Mouse (Mus musculus): Measurements from ENCODE around the gene Vwa5b2. TPM values are rescaled to one million over a fixed set of nuclear protein-coding genes. Genes with fewer than 3 reads are reported as not detected.

The Vwa5b2 gene
- 0.07 and 0.08 TPM in 2 replicates for polyA plus RNA-seq (2012; rRNA removed; ENCODE audit: low replicate concordance)

DNA sequence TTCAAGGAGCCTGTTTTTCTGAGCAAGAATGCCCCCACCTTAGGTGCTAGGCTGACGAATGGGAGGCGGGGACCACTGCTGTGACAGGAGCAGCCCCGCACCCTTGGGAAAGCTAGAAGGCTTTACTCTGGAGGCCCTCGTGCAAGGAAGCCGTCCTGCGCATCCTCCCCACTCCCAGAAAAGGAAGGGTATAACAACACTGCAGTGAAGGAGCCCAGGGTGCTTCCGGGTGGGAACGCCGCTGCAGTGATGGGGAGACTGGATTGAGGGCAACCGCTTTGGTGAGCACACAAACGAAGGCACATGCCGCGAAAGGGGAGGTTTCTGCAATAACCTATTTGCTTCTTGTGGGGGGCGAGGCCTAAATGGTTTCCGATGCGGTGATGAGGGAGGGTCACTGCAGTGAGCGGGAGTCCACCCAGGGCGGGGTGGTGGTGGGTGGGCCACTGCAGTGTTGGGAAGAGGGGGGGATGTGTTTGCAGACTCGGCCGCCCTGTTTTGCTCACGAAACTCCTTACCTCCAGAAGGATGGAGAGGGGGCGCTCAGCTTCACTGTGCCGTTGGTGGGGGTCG is at the start of gene Vwa5b2:
Gene Vwa5b2 (plus strand): TSS at position 106 of the 573 bp plus-strand sequence.

DNA sequence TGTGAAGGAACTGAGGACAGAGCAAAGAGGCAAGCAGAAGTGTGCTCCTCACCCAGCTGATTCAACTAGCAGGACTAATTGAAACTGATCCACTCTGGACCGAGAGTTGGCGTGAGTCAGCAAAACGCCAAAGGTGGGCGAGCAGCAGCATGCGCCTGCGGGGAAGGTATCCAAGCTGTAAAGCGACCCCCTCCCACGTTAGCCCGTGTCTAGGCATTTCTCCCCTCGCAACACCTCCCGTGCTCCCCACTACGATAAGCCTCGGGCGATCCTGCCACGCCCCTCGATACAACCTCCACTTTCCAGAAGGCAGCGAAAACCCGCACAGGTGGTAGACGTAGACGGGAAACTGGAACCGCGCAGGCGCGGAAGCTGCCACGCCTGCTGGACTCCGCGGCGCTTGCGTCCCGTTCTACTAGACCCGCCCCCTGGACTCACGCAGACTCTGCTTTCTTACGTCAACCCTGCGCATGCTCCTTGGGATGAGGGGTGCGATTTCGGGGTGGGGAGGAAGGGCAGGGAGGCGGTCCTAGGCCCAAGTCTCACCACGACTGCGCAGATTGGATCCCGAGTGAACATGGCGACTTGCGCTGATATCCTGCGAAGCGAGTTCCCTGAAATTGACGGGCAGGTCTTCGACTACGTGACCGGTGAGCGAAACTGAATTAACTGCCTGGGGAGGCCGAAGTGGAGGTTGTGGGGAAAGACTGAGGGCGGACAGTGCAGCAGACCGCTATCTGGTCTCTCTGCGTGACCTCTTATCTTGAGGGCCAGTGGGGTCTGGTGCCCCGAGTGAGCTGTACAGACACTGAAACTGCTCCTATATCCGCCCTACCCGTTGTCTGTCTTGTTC is 40.9 kb upstream of the Vwa5b2 start, which contains the start of gene Abcf3:
Gene Abcf3 (plus strand): TSS at position 482 of the 853 bp plus-strand sequence.

DNA sequence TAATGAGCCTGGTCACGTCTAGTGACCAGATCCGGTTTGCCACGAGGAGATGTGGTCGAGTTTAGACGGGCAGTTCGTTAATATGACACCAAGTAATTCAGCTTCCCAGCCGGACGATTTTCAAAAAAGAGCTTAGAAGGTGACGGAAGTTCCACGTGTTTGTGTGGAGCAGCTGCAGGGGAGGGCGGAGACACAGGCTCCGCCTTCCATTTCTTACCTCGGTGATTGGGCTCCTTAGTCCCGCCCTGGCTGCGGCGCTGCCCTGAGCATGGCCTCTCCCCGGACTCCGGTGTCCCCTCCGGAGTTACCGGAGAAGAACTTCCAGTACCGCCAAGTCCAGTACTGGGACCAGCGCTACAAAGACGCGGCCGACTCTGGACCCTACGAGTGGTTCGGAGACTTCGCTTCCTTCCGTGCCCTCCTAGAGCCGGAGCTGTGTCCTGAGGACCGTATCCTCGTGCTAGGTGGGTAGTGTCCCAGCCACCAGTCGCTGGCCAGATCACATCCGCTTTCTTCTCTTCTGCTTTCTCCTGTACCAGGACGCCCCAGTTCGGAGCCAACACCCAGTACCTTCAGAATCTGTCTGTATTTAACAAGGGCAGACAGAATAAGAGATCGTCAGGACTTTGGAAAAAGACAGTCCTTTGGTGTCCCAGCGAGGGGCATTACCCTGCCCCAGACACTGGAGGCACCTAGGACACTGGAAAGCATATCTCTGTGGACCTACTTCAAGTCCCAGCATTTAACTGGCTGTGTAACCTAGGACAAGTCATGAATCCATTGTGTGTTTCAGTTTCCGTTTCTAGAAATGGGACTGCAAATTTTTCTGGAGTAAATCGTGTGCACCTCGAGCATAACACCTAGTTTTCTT is 22.3 kb downstream of the Vwa5b2 start, which contains the start of the genes Eef1akmt4, Gm49333 and Alg3:
Gene Eef1akmt4 (plus strand): TSS at position 237 of the 871 bp plus-strand sequence.
Gene Gm49333 (plus strand): TSS at position 254 of the 871 bp plus-strand sequence.
Gene Alg3 (minus strand): TSS at position 379 of the 871 bp plus-strand sequence.

GRCm38 (mm10) chr16:20621191-20621990 is 32.1 kb downstream of the Vwa5b2 start, which contains the start of gene Camk2n2:
Camk2n2 (minus strand) TSS chr16:20621287.

GRCm38 (mm10) chr16:20629731-20630634 is 40.7 kb downstream of the Vwa5b2 start, which contains the start of gene Ece2:
Ece2 (plus strand) TSS chr16:20629828.

DNA sequence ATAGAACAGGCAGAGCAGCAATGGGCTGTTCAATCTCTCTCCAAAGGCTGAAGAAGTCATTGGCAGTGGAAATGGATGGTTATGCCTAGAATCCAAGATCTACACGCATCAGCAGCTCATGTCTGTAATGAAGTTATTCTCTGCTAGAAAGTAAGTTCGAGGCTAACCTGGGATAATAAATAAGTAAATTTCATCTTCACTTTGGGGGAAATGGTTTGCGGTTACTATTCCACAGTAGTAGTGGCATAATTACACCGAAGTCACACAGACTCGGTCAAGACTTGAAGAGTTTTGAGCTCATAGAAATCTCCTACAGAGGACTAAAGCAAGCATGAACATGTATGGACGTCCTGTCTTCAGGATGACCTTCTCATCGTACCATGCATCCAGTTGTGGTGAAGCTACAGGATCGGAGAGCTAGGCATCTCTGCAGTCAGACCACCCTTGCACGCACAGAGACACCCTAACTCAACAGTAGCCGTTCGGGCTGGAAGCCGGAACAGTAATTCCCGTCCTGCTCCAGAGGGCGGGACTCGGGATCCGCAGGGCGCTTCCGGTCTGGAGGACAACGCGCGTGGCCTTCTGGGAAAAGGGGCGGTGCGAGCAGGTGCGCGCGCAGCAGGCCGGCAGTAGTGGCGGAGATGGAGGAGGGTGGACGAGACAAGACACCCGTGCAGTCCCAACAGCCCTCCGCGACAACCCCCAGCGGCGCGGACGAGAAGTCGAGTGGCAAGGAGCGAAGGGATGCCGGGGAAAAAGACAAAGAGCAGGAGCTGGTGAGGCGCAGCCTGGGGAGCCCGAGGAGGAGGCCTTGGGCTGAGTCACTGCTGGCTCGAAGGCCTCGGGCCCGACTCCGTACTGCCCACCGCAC is 62.0 kb downstream of the Vwa5b2 start, which contains the start of gene Psmd2:
Gene Psmd2 (plus strand): TSS at position 577 of the 871 bp plus-strand sequence.

Other genes with a start within 250 kb of the Vwa5b2 start
- 73.3 and 146 TPM in 2 replicates for gene Abcc5, start 163.1 kb upstream of the Vwa5b2 start, polyA plus RNA-seq (2012; rRNA removed; ENCODE audit: low replicate concordance)
- gene Eif2b5, start 90.7 kb upstream of the Vwa5b2 start, polyA plus RNA-seq (2012; rRNA removed; ENCODE audit: low replicate concordance), result 21.0 and 31.7 TPM in 2 replicates
- gene Dvl3, start 72.5 kb upstream of the Vwa5b2 start, polyA plus RNA-seq (2012; rRNA removed; ENCODE audit: low replicate concordance), result 28.1 and 40.9 TPM in 2 replicates
- 358 and 433 TPM in 2 replicates for gene Ap2m1, start 54.0 kb upstream of the Vwa5b2 start, polyA plus RNA-seq (2012; rRNA removed; ENCODE audit: low replicate concordance)
- 36.3 and 59.9 TPM in 2 replicates for gene Abcf3, start 40.9 kb upstream of the Vwa5b2 start, polyA plus RNA-seq (2012; rRNA removed; ENCODE audit: low replicate concordance)
- 11.1 and 19.6 TPM in 2 replicates for gene Eef1akmt4, start 22.1 kb downstream of the Vwa5b2 start, polyA plus RNA-seq (2012; rRNA removed; ENCODE audit: low replicate concordance)
- gene Gm49333, start 22.1 kb downstream of the Vwa5b2 start, polyA plus RNA-seq (2012; rRNA removed; ENCODE audit: low replicate concordance), result 0.11 TPM in 1 of 2 replicates, not detected in the other
- 21.7 and 34.6 TPM in 2 replicates for gene Alg3, start 22.3 kb downstream of the Vwa5b2 start, polyA plus RNA-seq (2012; rRNA removed; ENCODE audit: low replicate concordance)
- 3.1 and 3.8 TPM in 2 replicates for gene Camk2n2, start 31.8 kb downstream of the Vwa5b2 start, polyA plus RNA-seq (2012; rRNA removed; ENCODE audit: low replicate concordance)
- 0.39 and 0.80 TPM in 2 replicates for gene Ece2, start 40.4 kb downstream of the Vwa5b2 start, polyA plus RNA-seq (2012; rRNA removed; ENCODE audit: low replicate concordance)
- gene Psmd2, start 62.2 kb downstream of the Vwa5b2 start, polyA plus RNA-seq (2012; rRNA removed; ENCODE audit: low replicate concordance), result 56.1 and 124 TPM in 2 replicates
- gene Eif4g1, start 78.8 kb downstream of the Vwa5b2 start, polyA plus RNA-seq (2012; rRNA removed; ENCODE audit: low replicate concordance), result 561 and 704 TPM in 2 replicates
- gene Fam131a, start 103.8 kb downstream of the Vwa5b2 start, polyA plus RNA-seq (2012; rRNA removed; ENCODE audit: low replicate concordance), result 12.4 and 13.4 TPM in 2 replicates
- 8.1 and 18.2 TPM in 2 replicates for gene Polr2h, start 128.2 kb downstream of the Vwa5b2 start, polyA plus RNA-seq (2012; rRNA removed; ENCODE audit: low replicate concordance)
- gene Clcn2, start 128.3 kb downstream of the Vwa5b2 start, polyA plus RNA-seq (2012; rRNA removed; ENCODE audit: low replicate concordance), result 19.8 and 20.9 TPM in 2 replicates
- 15.3 and 17.7 TPM in 2 replicates for gene Chrd, start 143.7 kb downstream of the Vwa5b2 start, polyA plus RNA-seq (2012; rRNA removed; ENCODE audit: low replicate concordance)
- 3.8 and 7.6 TPM in 2 replicates for gene Thpo, start 145.0 kb downstream of the Vwa5b2 start, polyA plus RNA-seq (2012; rRNA removed; ENCODE audit: low replicate concordance)

Data from mammary gland, adult 2 months (tissue).